Mouse (Mus musculus): Measurements from ENCODE around the gene Zfp507. TPM values are rescaled to one million over a fixed set of nuclear protein-coding genes. Genes with fewer than 3 reads are reported as not detected.

The Zfp507 gene
- polyA plus RNA-seq, 1 experiment from 2014 or later, result 21.3 TPM

GRCm38 (mm10) chr7:35738871-35739270, 63.9 kb downstream of the Zfp507 start:
- no peak for DNase-seq (ENCODE audit: low spot score)
- H3K9ac ChIP-seq (ENCODE audit: low read length), result no peak overlapping the region
- no peaks in the 10 kb centered on the region; the same call in 1 of the 2 replicates for H3K36me3 ChIP-seq (ENCODE audit: control insufficient read depth, insufficient read depth, low read length)
- H3K27ac ChIP-seq (ENCODE audit: low read depth, low read length), result no peak overlapping the region
- no peak for ATAC-seq (replicated peaks; ENCODE audit: low FRiP score)
- H3K27me3 ChIP-seq (ENCODE audit: control insufficient read depth, insufficient read depth, low read length), result no peaks in the 10 kb centered on the region
- no peak overlapping the region for H3K4me3 ChIP-seq (ENCODE audit: low read depth, low read length)
- H3K4me1 ChIP-seq (replicated peaks; ENCODE audit: control insufficient read depth, insufficient read depth, low read length), result no peaks in the 10 kb centered on the region
- H3K4me2 ChIP-seq (ENCODE audit: low read depth, low read length, severe bottlenecking), result no peak overlapping the region
- H3K9me3 ChIP-seq (ENCODE audit: control insufficient read depth, low read length), result no peaks in the 10 kb centered on the region

GRCm38 (mm10) chr7:35733313-35734050, 69.3 kb downstream of the Zfp507 start:
- Histone ChIP-seq H3K27me3 (ENCODE audit: control insufficient read depth, insufficient read depth, low read length) (no peaks in the 10 kb centered on the region), H3K27ac (ENCODE audit: low read depth, low read length) (peak overlapping the region; percentile 47), H3K4me3 (ENCODE audit: low read depth, low read length) (no peak overlapping the region), H3K4me2 (ENCODE audit: low read depth, low read length, severe bottlenecking) (no peak overlapping the region), H3K9ac (ENCODE audit: low read length) (no peak overlapping the region), H3K9me3 (ENCODE audit: control insufficient read depth, low read length) (no peaks in the 10 kb centered on the region; the same call in 1 of the 2 replicates), H3K4me1 (replicated peaks; ENCODE audit: control insufficient read depth, insufficient read depth, low read length) (no peaks in the 10 kb centered on the region), H3K36me3 (ENCODE audit: control insufficient read depth, insufficient read depth, low read length) (no peaks in the 10 kb centered on the region; the same call in 1 of the 2 replicates)
- DNase-seq (ENCODE audit: low spot score) (no peak), ATAC-seq (replicated peaks; ENCODE audit: low FRiP score) (no peak)
- WGBS, result 75% methylated on average over 14 of the region's 14 CpGs

- DNase-seq (ENCODE audit: low spot score) (no peak), ATAC-seq (replicated peaks; ENCODE audit: low FRiP score) (peak; percentile 78)
- H3K4me1 ChIP-seq (replicated peaks; ENCODE audit: control insufficient read depth, insufficient read depth, low read length), result no peaks in the 10 kb centered on the region
- whole genome bisulfite sequencing, result 59% methylated on average over 10 of the region's 10 CpGs
- no peak overlapping the region for H3K4me2 ChIP-seq (ENCODE audit: low read depth, low read length, severe bottlenecking)
- no peaks in the 10 kb centered on the region; the same call in 1 of the 2 replicates for H3K36me3 ChIP-seq (ENCODE audit: control insufficient read depth, insufficient read depth, low read length)
- H3K9ac ChIP-seq (ENCODE audit: low read length), result no peak overlapping the region
- H3K4me3 ChIP-seq (ENCODE audit: low read depth, low read length), result no peak overlapping the region
- H3K27me3 ChIP-seq (ENCODE audit: control insufficient read depth, insufficient read depth, low read length), result no peaks in the 10 kb centered on the region
- H3K27ac ChIP-seq (ENCODE audit: low read depth, low read length), result peak overlapping the region; percentile 47
- H3K9me3 ChIP-seq (ENCODE audit: control insufficient read depth, low read length), result no peaks in the 10 kb centered on the region; the same call in 1 of the 2 replicates
Measured at GRCm38 (mm10) chr7:35732585-35733059, 70.2 kb downstream of the Zfp507 start.

GRCm38 (mm10) chr7:35729621-35730031, 73.2 kb downstream of the Zfp507 start:
- H3K36me3 ChIP-seq (ENCODE audit: control insufficient read depth, insufficient read depth, low read length), result peaks cover 3% of the 10 kb centered on the region; the same call in 1 of the 2 replicates
- H3K4me1 ChIP-seq (replicated peaks; ENCODE audit: control insufficient read depth, insufficient read depth, low read length), result no peaks in the 10 kb centered on the region
- WGBS, result 93% methylated on average over 9 of the region's 9 CpGs
- H3K9ac ChIP-seq (ENCODE audit: low read length), result no peak overlapping the region
- H3K27me3 ChIP-seq (ENCODE audit: control insufficient read depth, insufficient read depth, low read length), result no peaks in the 10 kb centered on the region
- H3K27ac ChIP-seq (ENCODE audit: low read depth, low read length), result no peak overlapping the region
- ATAC-seq (replicated peaks; ENCODE audit: low FRiP score) (no peak), DNase-seq (ENCODE audit: low spot score) (no peak)
- no peak overlapping the region for H3K4me3 ChIP-seq (ENCODE audit: low read depth, low read length)
- H3K4me2 ChIP-seq (ENCODE audit: low read depth, low read length, severe bottlenecking), result no peak overlapping the region
- H3K9me3 ChIP-seq (ENCODE audit: control insufficient read depth, low read length), result no peaks in the 10 kb centered on the region; the same call in 1 of the 2 replicates

- Histone ChIP-seq H3K9ac (ENCODE audit: low read length) (no peak overlapping the region), H3K4me3 (ENCODE audit: low read depth, low read length) (no peak overlapping the region), H3K36me3 (ENCODE audit: control insufficient read depth, insufficient read depth, low read length) (peaks cover 3% of the 10 kb centered on the region; the same call in 1 of the 2 replicates), H3K27ac (ENCODE audit: low read depth, low read length) (no peak overlapping the region), H3K4me1 (replicated peaks; ENCODE audit: control insufficient read depth, insufficient read depth, low read length) (no peaks in the 10 kb centered on the region), H3K9me3 (ENCODE audit: control insufficient read depth, low read length) (no peaks in the 10 kb centered on the region; the same call in 1 of the 2 replicates), H3K27me3 (ENCODE audit: control insufficient read depth, insufficient read depth, low read length) (no peaks in the 10 kb centered on the region), H3K4me2 (ENCODE audit: low read depth, low read length, severe bottlenecking) (no peak overlapping the region)
- 92% methylated on average over 12 of the region's 12 CpGs for WGBS
- ATAC-seq (replicated peaks; ENCODE audit: low FRiP score), result no peak
- no peak for DNase-seq (ENCODE audit: low spot score)
Measured at GRCm38 (mm10) chr7:35728376-35728775, 74.4 kb downstream of the Zfp507 start.

DNA sequence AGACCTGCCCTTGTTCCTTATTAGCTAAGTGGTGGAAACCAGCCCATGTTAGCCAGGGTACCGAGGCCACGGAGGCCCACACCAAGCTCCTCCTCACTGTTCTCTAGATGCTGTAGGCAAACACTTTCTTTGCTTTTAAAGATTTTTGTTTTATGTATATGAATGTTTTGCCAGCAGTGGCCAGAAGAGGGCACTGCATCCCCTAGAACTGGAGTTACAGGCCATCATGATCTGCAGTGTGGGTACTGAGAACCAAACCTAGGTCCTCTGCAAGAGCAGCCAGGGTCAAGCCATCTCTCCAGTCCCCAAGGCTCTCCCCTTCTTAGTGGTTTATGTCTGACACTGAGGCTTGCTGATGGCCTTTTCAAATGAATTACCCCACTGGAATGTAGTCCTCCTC, 79.8 kb downstream of the Zfp507 start:
- Histone ChIP-seq H3K36me3 (ENCODE audit: control insufficient read depth, insufficient read depth, low read length) (peaks cover 15% of the 10 kb centered on the region), H3K4me2 (ENCODE audit: low read depth, low read length, severe bottlenecking) (no peak overlapping the region), H3K4me3 (ENCODE audit: low read depth, low read length) (no peak overlapping the region), H3K9ac (ENCODE audit: low read length) (no peak overlapping the region), H3K27ac (ENCODE audit: low read depth, low read length) (no peak overlapping the region), H3K9me3 (ENCODE audit: control insufficient read depth, low read length) (no peaks in the 10 kb centered on the region), H3K27me3 (ENCODE audit: control insufficient read depth, insufficient read depth, low read length) (no peaks in the 10 kb centered on the region), H3K4me1 (replicated peaks; ENCODE audit: control insufficient read depth, insufficient read depth, low read length) (no peaks in the 10 kb centered on the region)
- DNase-seq (ENCODE audit: low spot score) (no peak), ATAC-seq (replicated peaks; ENCODE audit: low FRiP score) (no peak)
- 91% methylated on average over 2 of the region's 2 CpGs for WGBS

Other genes with a start within 250 kb of the Zfp507 start
- gene Nudt19, start 246.7 kb downstream of the Zfp507 start, polyA plus RNA-seq (2014; fragmentation: Nextera tagmentation; extraction: Ambion mirVana), result 43.3 and 45.7 TPM in 2 replicates
- 0.21 and 0.32 TPM in 2 replicates for gene Rgs9bp, start 217.4 kb downstream of the Zfp507 start, polyA plus RNA-seq (2014; fragmentation: Nextera tagmentation; extraction: Ambion mirVana)
- gene Ankrd27, start 216.8 kb downstream of the Zfp507 start, polyA plus RNA-seq (2014; fragmentation: Nextera tagmentation; extraction: Ambion mirVana), result 30.5 and 35.9 TPM in 2 replicates
- 305 TPM in 2 replicates for gene Pdcd5, start 155.5 kb downstream of the Zfp507 start, polyA plus RNA-seq (2014; fragmentation: Nextera tagmentation; extraction: Ambion mirVana)
- gene Dpy19l3, start 48.5 kb downstream of the Zfp507 start, polyA plus RNA-seq (2014; fragmentation: Nextera tagmentation; extraction: Ambion mirVana), result 36.7 and 43.9 TPM in 2 replicates

All from forebrain, embryonic 11.5 days (tissue).